Mouse (Mus musculus): ENCODE results near the gene Clcnkb.

The Clcnkb gene

GRCm38 (mm10) chr4:141415924-141416323 is at the start of gene Clcnkb:
Clcnkb (minus strand) TSS chr4:141416014.
- in situ Hi-C loops (cut with MboI, MseI): no loop called here

DNA sequence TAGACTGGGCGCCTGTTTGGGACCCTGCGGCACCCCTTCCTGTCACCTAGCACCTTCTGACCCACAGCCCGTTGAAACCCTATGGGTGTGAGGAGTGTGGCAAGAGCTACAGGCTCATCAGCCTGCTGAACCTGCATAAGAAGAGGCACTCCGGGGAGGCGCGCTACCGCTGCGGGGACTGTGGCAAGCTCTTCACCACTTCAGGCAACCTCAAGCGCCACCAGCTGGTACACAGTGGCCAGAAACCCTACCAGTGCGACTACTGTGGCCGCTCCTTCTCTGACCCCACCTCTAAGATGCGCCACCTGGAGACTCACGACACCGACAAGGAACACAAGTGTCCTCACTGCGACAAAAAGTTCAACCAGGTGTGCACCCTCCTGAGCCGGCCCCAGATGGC is 48.9 kb upstream of the Clcnkb start:
- in situ Hi-C loops (cut with MboI, MseI): no loop called here

- in situ Hi-C loops (cut with MboI, MseI): no loop called here
Measured at GRCm38 (mm10) chr4:141463472-141463871, 47.7 kb upstream of the Clcnkb start.

GRCm38 (mm10) chr4:141461576-141461975 is 45.8 kb upstream of the Clcnkb start:
- in situ Hi-C loops (cut with MboI, MseI): no loop called here

DNA sequence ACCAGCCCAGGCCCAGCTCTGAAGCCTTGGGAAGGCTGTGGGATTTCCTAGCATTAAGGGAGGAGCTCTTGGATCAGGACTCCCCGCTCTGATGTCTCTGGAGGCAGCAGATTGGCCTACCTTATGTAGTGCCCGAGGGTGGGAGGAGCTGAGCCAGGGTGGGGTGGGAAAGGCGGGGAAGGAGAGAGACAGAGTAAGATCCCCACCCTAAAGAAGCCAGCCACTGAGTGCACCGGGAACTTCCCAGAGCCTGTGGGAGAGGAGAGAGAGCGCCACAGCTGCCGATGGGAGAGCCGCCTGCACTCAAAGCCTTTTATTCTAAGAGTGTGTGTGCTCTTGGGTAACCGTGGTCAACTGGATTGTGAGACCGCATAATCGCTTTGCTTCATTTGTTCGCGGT is 45.3 kb upstream of the Clcnkb start:
- in situ Hi-C loops (cut with MboI, MseI): no loop called here

DNA sequence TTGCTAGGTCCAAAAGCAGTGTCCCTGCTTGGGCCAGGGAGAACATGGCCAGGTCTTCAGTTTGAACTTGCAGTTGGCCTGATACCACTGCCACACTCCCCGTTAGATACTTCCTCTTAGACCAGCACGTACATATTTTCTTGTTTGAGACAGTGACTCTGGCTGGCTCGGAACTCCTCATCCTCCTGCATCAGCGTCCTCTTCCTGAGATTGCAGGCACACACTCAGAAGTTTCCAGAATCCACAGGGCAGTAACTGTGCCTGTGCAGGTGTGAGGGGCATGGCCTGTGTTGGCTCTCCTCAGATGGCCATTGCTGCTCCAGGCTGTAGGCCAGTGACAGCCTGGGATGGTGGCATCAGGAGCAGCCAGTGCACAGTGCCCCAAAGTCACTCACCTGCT is 44.7 kb upstream of the Clcnkb start:
- in situ Hi-C loops (cut with MboI, MseI): no loop called here

- in situ Hi-C loops (cut with MboI, MseI): no loop called here
Measured at GRCm38 (mm10) chr4:141459766-141460165, 44.0 kb upstream of the Clcnkb start.

DNA sequence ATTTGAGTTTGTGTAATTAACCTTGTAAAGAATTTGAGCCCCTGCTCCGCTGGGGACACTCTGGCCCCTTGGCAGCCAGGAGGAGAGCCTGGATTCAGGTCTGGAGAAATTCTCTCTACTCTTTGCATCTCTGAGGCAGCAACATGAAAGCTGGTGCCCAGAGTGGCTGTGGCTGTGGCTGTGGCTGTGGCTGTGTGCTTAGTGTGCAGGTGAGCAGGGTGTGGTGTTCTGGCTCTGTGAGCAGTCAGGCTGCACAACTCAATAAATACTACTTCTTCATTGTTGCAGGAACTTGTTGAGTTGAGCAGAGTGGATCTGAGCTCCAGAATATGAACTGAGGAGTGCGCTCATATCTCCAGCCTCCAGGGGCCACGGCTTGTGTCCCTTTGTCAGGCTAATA is 43.1 kb upstream of the Clcnkb start:
- in situ Hi-C loops (cut with MboI, MseI): no loop called here

DNA sequence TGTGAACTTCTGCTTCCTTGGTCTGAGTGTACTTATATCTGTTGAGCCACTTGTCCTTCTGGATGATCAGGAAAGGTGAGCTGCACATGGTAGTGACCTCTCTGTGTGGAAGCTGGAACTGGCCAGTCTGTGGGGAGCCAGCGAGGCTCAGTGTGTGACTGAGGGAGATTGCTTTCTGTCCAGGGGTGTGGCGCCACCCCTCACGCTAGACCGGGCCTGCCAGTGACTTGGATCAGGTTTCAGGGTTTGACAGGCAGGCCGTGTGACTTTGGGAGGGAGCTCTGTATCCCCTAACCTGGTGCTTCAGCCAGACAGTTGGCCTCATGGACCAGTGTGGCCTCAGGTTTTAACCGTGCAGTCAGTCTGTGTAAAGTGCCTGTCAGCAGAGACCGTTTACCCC is 42.4 kb upstream of the Clcnkb start:
- in situ Hi-C loops (cut with MboI, MseI): no loop called here

GRCm38 (mm10) chr4:141456193-141456938 is 40.6 kb upstream of the Clcnkb start:
- in situ Hi-C loops (cut with MboI, MseI): no loop called here

DNA sequence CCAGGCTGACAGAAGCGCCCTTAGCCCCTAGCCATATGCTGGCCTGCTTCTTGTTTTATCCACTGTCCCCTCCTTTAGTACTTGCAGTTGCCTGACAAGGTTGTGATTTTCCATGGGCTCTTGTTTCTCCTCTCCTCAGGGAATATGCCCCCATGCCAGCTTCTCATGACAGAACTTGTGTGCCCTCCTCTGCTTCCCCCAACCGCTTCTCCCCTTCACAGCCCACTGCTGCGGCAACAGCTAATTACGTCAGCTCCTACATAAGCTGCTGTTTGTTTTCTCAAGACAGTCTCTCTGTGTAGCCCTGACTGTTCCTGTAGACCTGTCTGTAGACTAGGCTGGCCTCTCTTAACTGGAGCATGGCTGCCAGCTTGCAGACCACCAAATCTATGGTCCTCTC is 39.7 kb upstream of the Clcnkb start:
- in situ Hi-C loops (cut with MboI, MseI): no loop called here

- in situ Hi-C loops (cut with MboI, MseI): no loop called here
Measured at GRCm38 (mm10) chr4:141454581-141455350, 39.0 kb upstream of the Clcnkb start.

DNA sequence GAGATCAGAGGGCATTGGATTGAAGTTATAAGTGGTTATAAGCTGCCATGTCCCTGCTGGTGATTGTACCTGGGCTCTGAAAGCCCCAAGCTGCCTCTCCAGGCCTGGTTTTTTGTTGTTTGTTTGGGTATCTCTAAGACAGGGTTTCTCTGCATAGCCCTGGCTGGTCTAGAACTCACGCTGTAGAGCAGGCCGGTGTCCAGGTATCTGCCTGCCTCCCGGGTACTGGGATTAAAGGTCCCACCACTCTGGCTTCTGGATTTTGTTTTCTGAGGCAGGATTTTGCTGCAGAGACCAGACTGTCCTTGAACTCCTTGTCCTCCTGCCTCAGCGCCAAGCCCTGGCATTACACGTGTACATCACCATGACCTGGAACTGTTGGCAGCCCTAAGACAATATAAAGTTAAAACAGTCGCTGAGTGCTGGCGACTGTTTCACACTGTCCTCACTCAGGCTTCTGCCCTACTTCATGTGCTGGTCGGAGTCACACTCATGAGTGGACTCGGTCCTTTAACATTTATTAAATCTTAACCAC is 36.2 kb upstream of the Clcnkb start:
- in situ Hi-C loops (cut with MboI, MseI): no loop called here

DNA sequence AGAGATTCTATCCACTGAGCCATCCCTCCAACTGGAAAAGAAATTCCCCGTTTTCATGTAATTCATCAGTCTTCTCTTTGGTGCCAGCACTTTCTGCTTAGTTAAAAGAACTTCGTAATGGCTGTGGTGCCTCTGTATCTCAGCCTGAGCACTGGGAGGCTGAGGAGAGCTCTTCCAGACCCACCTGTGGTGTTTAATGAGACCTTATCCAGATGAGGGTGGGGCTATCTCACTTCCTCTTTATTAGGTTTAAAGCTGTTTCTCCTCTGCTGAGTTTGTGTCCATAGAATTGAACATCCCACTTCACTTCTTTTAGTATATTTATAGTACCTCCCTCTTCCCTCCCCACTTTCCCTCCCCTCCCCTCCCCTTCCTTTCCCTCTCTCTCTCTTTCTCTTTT is 35.4 kb upstream of the Clcnkb start:
- in situ Hi-C loops (cut with MboI, MseI): no loop called here

GRCm38 (mm10) chr4:141446211-141446610 is 30.4 kb upstream of the Clcnkb start:
- in situ Hi-C loops (cut with MboI, MseI): no loop called here

DNA sequence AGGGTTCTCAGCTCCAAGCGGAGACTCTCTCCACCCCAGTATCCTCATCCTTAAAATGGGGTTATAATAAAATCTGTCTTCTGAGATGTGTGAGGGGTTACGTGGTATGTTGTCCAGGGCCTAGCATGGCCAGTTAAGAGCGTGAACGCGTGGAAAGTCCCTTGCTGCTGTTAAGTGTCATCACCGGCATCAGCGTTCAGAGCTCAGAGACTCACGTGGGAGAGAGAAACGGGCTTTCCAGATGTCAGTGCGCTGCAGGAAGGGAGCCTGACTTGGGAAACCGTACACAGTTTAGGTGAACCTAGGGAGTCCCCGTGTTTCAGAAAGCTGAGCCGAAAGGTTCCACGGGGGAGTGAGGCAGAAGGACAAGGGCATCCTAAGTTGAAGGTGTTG is 29.5 kb upstream of the Clcnkb start:
- in situ Hi-C loops (cut with MboI, MseI): no loop called here

GRCm38 (mm10) chr4:141444451-141445327 is 28.9 kb upstream of the Clcnkb start, which contains the start of gene Zbtb17:
Zbtb17 (plus strand) TSS chr4:141444654.
- in situ Hi-C loops (cut with MboI, MseI): no loop called here

- in situ Hi-C loops (cut with MboI, MseI): no loop called here
Measured at GRCm38 (mm10) chr4:141443641-141444429, 28.0 kb upstream of the Clcnkb start.

DNA sequence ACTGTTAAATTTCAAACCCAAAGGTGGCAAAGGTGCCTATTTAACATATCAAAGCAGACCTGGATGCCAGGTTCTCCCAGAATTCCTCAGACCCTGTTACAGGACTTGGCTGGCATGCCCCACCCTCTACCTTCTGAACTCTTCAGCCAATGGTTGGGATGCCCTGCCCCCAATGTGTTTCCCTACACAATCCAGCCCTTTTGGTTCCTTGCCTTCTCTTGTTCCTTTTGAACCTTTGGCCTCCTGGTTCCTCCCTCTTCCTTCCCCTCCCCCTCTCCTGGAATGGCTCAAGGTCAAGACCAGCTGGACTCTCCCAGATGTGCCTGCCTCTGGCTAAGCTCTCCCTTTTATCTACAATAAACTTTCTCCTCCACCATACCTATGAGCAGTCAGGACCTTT is 25.1 kb upstream of the Clcnkb start:
- in situ Hi-C loops (cut with MboI, MseI): no loop called here

DNA sequence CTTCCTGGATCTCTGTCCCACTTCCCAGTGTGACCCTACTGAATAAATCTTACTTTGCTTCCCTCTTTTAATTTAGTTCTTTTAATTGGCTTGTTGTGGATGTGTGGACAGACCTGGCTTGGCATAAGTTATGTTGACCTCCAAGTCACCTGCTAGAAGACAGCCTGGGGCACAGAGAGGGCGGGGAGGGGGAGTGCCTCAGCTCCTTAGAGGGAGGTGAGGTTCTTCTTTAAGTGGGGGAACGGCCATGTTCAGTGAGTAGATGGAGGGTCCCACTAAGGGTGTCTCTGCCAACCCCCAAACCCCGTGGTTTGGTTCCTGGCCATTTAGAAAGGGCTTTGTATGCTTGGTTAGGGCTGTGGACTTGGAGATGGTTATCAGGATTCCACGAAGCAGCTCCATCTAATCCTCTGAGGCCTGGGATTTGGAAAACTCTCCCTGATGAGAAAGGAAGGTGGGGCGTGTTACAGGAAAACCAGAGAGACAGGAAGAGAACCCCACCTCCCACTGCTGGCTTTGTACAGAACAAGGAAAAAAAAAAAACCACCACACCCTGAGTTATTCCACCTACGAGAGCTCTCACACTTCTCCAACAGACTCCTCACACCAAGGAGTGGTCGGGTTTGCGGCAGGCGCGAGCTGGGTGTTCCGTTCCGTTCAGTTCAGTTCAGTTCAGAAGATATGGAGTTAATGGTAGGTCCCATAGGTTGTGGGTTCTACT is 23.4 kb upstream of the Clcnkb start:
- in situ Hi-C loops (cut with MboI, MseI): no loop called here
